Mouse (Mus musculus) thymus, adult 2 months (tissue): ENCODE measurements around the gene Scaf1.

Experiments
- CTCF ChIP-seq: fragments of 200-500 bp; IDR thresholded peaks from 2 replicates; pipeline ENCODE4 v1.5.1; 2012; ENCODE audit warnings: mild to moderate bottlenecking, control low read depth, low read length, moderate library complexity, borderline replicate concordance; ENCODE audit not compliant: control insufficient read depth, poor library complexity, insufficient read depth; ENCODE audit errors: extremely low read depth
- POLR2A ChIP-seq: fragments of 200-500 bp; IDR thresholded peaks from 2 replicates; pipeline ENCODE4 v1.6.1; 2012; ENCODE audit warnings: mild to moderate bottlenecking, low read length, control low read depth, moderate library complexity; ENCODE audit not compliant: control insufficient read depth, poor library complexity, insufficient read depth; ENCODE audit errors: extremely low read depth

GRCm38 (mm10) chr7:45038411-45038810 is 22.2 kb upstream of the Scaf1 start:
- no peak for TF ChIP-seq CTCF
- TF ChIP-seq POLR2A: no peak
